Mouse (Mus musculus) G1E (cell line): ENCODE measurements at regions not wholly inside any gene's neighbourhood (a gene's known extent, or its start where the extent isn't known, plus 50 kb on each side); places are given as distances from the start of the nearest gene placed in this dataset.

ENCODE experiments used
- CTCF ChIP-seq: IDR thresholded peaks from 2 replicates; pipeline ENCODE4 v1.5.1; 2012; ENCODE audit warnings: low read depth, low read length, inconsistent platforms, mixed read lengths
- GATA1 ChIP-seq: IDR thresholded peaks from 2 replicates; pipeline ENCODE4 v1.6.1; 2012; ENCODE audit warnings: borderline replicate concordance, low read length, inconsistent platforms, mixed read lengths
- POLR2AphosphoS5 ChIP-seq: IDR thresholded peaks from 2 replicates; pipeline ENCODE4 v1.6.1; 2012; ENCODE audit warnings: low read depth, low read length, inconsistent platforms; ENCODE audit not compliant: insufficient replicate concordance
- TAL1 ChIP-seq: conservative IDR thresholded peaks from 2 replicates; pipeline ENCODE4 v1.6.1; 2012; ENCODE audit warnings: low read depth, low read length, inconsistent platforms, mixed read lengths

- TF ChIP-seq CTCF (no peak), POLR2AphosphoS5 (no peak), TAL1 (no peak), GATA1 (no peak)
Measured at GRCm38 (mm10) chr6:93417625-93418024, 474.3 kb upstream of the Adamts9 start.
